Mouse (Mus musculus): ENCODE data around the gene Hmox1.

DNA sequence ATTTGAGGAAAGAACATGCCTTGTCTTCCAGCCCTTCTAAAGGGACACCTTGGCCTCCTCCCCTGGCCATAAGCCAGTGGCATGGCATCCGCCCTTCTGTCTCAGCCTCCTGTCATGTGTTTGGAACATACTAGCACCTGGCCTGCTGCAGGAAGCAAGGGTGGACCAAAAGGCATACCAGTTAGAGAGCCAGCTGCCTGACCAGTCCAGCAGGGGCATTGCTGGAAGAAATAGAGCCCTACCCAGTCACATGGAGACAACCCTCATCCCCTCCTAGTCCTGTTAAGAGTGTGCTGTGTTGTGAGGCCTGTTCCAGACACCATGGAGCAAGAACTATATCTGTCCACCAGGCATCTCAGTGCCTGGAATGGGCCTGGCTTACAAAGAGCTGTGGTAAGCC, 47.1 kb upstream of the Hmox1 start:
- TF ChIP-seq CTCF (IDR thresholded peaks at IDR 0.05; ENCODE audit: borderline replicate concordance, insufficient read depth, low read depth, low read length) (no peak), POLR2A (IDR thresholded peaks at IDR 0.05; ENCODE audit: borderline replicate concordance, insufficient read depth, low read length) (no peak)

Data from cerebellum, adult 2 months (tissue).